Mouse (Mus musculus): ENCODE measurements around the gene Tbca.

The Tbca gene

DNA sequence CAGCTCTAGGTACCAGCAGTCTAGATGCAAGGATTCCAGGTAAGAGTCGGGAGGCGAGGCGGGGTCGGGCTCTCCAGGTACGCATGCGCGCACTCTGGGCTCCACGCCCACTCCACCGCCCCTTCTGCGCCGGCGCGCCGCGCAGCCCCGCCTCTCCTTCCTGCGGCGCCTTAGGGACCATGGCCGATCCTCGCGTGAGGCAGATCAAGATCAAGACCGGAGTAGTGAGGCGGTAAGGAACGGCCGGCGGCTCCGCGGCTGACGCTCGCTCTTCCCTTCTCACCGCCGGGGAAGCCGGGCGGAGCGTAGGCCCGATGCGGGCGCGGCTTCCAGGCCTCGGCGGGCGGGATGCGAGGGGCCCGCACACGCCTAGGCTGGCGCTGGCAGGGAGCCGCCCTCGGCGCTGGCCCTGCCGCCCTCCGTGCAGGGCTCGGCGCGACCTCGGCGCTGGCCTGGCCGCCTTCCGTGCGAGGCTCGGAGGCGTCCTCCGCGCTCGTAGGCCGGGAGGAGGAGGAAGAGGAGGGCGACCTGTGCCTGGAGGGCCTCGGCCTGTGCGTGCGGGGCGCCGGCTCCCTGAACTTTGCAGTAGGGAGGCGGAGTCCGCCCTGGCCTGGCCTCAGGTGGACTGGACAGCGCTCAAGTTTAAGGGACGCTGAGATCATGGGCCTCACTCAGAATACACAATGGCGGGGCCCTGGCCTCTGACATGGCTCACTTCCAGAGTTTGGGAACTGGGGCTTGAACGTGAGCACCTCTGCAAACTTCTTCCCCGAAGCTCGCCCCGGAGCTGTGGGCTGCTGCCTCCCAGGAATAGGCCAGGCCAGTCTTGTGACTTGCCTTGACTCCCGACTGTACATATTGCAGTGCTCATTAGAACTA, at the start of gene Tbca:
Gene Tbca (plus strand): TSS at position 140 of the 879 bp plus-strand sequence.
- peak; percentile 81 for DNase-seq (ENCODE audit: low read depth, low spot score)

DNA sequence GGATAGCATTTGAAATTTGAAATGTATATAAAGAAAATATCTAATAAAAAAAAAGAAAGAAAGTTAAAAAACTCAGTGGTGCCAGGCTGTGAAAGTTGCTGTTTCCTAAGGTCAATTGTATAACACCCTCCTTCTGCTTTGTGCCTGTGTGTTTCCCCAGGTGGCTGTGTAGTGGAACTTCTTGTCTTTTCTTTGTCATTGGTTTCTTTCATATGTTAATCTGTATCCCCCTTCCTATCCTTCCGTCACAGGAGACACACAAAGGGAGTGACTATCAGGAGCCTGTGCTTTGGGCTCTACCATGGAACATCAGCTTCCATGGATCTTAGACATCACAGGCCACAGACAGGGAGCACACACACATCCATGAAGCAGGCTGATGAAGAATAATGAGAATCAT, 43.5 kb upstream of the Tbca start:
- peak; percentile 3 for DNase-seq (ENCODE audit: low read depth, low spot score)

DNA sequence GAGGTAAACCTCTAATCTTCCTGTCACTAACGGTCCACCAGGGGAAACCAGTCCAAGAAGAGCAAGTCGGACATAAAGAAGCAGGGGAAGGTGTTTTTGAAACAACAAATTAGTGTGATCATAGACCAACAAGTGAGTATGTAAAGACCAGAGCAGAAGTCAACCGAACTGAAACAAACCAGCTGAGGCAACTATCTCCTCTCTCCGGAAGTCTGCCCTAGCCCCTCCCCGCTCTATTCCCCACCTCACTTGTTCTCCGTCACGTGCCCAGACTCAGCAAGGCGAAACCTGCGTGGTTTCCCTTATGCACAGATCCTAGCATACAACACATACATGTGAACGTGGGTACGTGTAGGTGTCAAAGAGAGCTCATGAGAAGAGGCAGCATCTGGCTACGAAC, 22.9 kb upstream of the Tbca start:
- no peak for DNase-seq (ENCODE audit: low read depth, low spot score)

DNA sequence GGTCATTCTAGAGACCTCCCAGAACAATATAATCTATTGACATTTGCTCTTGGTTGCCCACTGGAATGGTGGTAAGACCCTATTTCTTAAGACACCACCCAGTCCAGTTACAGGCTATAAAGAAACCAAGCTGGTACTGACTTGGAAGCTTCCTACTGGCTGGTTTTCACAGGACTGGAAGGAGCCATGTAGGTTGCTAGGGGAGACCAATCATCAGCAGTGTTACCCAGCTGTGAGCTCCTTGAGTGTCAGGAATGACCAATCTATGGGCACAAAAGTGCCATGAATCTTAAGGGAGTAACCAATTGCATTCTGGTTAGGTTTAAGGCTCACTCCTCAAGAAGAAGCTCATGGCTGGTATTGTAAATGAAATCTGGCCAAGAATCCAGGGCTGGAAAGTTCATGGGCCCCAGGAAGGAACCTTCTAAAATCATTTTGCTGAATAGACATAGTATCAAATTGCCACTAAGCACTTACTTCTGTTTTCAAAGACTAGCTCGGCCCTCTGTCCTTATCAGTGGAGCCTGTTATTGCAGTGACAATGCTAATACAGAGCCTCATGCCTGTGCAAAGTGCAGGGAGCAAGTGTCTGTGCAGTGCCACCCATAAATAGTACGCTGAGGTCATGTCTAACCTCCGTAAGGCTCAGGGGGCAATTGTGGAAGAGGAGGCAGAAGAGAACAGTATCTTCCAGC, 20.1 kb upstream of the Tbca start:
- no peak for DNase-seq (ENCODE audit: low read depth, low spot score)

DNA sequence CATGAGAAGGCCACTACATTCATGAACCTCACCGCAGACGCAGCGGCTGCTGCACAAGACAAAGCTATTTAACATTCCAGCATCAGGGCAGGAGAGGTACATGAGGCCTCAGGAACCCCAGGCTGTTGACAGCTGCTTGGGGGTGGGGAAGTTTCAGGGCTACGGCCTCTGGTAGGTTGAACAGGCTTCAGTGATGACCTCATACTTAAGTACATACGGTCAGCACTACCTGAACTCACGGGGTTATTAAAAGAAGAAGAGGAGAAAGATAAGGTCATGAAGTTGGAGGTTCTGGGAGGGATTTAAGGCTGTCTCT, 19.6 kb upstream of the Tbca start:
- DNase-seq (ENCODE audit: low read depth, low spot score): no peak

DNA sequence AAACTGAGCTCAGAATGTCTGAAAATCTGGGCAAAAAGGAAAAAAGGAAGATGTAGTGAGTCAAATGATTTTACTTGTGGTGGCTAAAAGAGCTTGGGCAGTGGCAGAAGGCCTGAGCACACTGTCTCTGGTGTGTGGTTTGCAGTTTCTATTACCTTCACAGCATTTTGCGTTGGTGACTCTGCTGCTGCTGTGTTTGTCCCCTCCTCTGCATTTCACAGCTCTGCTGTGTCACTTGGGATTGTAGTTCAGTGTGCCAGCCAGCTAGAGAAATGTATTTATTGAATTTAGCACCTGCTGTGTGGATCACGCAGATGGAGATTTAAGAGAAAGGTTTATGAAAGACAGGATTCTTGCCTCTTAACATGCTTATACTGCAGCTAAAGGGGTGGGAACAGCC, 1.8 kb upstream of the Tbca start:
- DNase-seq (ENCODE audit: low read depth, low spot score): no peak

DNA sequence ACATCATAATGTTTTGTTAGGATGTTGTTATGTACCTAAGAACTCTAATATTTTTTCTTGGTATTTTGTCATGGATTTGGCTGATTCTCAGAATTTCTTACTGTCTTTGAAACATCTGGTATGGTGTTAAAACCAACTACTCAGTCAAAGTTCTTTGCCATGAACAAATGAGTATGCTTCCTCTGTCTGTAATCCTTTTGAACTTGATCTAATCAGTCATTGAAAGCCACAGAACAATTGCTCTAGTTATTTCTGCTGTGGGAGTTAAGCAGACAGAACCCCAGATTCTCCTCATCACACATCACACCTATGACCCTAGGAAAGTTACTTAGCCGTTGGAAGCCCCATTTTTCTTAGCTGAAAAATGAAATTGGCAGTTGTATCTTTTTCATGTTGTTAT, 6.0 kb downstream of the Tbca start:
- DNase-seq (ENCODE audit: low read depth, low spot score): no peak

DNA sequence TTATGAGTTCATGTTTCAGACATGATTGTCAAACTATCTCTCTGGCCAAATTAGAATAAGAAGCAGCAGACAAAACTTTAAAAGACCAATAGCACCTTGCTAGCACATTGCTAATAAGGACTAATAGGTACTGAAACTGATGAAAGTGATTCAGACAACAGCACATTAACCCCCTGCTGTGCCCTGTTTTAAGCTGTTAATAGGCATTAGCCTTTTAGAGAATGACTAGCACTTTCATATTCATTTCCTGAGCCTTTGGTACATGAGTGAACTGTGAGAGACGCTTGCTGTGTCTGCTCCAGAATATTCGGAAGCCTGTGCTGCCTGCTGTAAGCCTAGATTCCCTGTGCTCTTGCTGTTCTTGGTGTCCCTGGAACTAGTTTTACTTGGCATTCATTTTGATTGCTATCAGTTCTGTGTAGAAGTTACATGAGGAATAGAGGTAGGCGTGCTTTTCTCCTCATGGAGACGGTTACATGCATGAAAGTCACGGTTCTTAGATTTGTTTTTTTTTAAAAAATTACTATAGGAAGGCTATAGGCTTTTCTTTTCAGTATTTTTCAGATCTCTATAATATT, 14.9 kb downstream of the Tbca start:
- DNase-seq (ENCODE audit: low read depth, low spot score): no peak

DNA sequence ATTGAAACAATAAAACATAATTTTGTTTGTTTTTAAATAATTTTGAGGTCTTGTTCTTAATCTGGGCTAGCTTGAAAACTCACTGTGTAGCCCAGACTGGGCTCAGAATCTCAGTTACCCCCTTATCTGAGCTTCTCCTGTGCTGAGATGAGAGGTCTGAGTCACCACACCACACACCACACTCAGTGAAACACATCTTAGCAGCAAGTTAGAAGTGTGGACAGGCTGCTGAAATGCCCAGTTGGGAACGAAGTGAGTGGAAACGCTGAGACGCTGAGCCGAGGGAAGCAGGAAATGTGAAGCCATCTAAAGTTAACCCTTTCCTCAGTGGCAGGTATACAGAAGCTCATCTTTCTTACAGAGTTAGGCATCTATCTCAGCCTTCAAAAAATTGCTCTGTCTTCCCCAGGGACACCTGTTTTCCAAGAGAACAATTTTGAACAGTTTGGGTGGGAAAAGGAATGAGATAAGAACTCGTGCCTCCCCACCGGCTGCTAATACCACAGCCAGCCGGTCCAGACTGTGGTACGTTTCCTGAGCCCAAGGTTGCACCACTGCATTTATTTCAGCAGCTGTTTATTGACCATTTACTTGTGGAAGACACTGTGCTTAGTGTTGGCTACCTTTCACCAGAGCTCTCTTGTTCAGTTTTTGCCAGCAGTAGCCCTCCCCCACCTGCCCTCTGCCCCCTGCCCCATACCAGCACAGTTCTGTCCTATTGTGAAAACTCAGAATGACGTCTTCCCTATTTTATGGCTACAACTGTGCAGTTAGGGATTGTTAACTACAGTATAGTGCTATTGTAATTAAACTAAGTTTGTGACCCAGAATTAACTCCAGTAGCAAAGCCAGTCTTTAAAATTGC, 17.8 kb downstream of the Tbca start:
- no peak for DNase-seq (ENCODE audit: low read depth, low spot score)

DNA sequence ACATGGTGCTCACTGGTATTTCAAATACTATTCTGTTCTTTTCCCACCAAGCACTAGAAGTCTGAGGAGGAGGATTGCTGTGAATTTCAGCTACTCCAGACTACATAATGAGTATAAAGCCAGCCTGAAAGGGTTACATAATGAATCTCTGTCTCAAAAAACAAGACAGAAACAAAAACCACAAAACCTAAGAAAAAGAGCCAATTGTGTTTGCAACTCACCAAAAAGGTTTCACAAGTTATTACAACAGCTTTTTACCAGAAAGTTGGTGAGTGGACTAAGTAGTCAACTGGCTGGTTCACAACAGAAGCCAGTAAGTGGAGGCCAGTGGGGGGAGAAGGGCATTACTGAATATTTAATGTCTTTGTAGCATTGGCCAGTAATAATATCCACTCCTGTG, 19.9 kb downstream of the Tbca start:
- no peak for DNase-seq (ENCODE audit: low read depth, low spot score)

DNA sequence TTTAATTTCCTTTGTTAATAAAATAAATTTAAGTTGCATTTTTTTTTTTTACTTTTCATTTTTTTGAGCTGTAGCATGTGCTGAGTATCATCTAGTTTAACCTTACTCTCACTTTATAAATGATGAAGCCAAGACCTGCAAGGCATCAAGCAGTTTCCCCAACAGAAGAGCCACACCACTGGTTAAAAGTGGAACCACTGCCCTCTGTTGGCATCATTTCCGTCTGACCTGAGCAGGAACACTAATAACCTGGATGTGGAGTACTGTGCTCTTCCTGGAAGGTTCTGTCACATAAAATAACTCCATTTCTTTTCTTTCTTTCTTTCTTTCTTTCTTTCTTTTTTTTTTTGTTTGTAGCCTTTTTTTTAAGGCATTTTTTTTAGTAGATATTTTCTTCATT, 21.0 kb downstream of the Tbca start:
- DNase-seq (ENCODE audit: low read depth, low spot score): no peak

DNA sequence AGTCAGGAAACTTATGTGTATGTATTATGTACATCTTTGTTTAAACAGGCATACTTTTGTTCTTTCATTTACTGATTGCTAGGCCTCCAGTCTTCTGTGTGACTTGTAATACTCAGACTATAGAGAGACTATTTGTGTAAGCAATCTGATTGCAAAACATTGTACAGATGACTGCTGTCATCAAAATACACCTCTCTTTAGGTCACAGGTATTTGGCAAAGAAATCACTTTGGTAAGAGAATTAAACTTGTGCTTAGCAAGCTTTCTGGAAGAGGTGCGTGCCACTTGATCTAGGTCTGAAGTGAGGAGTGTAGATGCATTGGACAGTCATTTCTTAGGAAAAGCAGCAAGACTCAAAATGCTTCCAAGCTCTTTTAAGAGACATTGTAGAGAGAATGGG, 22.7 kb downstream of the Tbca start:
- no peak for DNase-seq (ENCODE audit: low read depth, low spot score)

DNA sequence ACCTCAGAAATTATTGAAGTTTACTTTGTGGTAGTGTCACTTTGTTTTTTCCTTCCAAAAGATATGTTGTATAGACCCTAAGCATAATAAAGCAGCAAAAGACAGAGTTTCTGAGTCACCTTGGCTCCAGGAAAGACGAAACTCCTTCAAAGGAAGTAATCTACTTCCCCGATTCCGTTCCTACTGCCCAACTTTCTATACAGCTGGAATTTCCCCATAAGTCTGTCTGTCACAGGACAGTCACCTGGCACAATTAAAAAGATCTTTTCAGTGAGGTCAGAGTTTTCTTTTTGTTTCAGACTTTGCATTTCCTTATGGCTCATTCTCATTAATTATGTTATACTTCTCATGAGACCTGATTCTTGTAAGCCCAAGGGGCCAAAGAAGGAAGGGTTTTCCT, 25.1 kb downstream of the Tbca start:
- no peak for DNase-seq (ENCODE audit: low read depth, low spot score)

DNA sequence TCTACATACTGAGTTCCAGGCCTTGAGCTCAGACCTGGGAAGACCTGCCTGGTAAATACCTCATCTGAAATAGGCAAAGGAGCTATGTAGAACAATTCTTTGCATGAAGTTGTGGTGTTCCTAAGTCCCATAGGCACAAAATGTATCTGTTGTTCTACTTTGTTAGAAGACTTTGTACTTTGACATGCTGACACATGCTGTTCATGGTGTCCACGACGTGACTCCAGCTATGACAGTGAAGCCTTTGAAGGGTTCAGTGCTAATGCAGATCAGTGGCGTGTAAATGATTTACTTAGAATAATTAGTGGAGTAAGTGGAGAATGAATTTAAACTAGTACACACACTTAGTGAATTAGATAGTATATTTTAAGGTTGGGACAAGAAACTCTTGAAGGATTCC, 31.8 kb downstream of the Tbca start:
- DNase-seq (ENCODE audit: low read depth, low spot score): no peak

DNA sequence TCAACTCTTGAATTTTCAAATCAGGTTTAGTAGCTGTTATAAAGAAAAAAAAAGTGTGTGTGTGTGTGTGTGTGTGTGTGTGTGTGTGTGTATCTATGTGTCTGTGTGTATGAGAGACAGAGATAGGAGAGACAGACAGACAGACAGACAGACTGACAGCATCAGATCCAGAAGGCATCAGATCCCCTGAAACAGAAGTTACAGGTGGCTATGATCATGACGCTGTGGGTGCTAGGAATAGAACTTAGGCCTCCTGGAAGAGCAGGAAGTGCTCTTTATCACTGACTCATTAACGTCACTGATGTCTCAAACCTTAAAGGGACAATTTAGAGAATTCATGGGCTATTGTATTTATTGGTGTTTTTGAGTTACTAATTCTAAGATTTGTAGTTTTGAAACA, 32.2 kb downstream of the Tbca start:
- no peak for DNase-seq (ENCODE audit: low read depth, low spot score)

DNA sequence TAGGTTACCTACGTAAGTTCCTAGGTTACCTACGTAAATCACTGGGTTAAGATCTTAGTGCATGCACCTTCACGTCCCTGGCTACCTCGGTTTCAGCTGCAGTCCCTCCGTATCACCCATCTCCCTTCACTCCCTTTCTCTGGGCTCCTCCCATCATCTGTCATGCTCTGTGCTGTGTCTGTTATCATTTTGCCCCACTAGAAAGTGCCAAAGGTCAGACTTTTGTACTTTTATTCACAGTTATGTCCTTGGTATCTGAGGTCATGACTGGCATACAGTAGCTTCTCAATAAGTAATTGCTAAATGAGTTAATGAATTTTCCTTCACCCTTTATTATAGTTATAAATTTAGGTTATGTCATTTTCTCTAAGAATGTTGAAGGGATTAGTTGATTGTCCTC, 37.7 kb downstream of the Tbca start:
- no peak for DNase-seq (ENCODE audit: low read depth, low spot score)

DNA sequence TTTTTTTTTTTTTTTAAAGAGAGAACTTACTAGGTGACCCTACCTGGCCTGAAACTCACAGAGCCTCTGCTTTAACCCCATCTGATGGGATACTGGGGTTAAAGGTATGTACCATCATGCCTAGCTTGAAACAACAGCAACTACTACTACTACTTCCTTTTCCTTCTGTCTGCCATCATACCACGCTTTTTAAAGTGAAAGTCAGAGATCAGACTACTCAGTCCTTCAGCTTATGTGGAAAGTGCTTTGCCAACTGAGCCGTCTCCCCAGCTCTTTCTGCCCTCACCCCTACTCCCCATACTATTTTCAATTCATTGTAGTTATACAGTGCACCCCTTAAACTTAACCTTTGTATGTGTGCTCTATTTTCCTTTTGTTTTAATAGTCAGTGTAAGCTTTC, 38.3 kb downstream of the Tbca start:
- DNase-seq (ENCODE audit: low read depth, low spot score): no peak

DNA sequence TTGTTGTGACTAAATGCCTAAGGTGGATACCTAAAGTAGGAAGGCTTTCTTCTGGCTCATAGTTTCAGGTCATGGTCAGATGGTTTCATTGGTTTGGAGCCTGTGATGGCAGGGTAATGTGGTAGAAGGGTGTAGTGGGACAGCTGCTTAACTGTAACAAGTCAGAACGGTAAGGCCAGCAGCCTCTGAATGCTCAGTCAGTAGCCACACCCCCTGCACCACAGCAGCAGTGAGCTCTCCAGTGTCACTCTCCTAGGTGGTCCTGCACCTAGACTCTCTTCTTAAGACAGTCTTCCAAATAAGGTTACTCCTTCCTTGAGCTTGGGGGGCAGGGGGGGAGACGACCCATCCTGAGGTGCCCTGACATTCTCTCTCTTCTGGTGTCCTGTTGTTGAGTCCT, 39.1 kb downstream of the Tbca start:
- no peak for DNase-seq (ENCODE audit: low read depth, low spot score)

DNA sequence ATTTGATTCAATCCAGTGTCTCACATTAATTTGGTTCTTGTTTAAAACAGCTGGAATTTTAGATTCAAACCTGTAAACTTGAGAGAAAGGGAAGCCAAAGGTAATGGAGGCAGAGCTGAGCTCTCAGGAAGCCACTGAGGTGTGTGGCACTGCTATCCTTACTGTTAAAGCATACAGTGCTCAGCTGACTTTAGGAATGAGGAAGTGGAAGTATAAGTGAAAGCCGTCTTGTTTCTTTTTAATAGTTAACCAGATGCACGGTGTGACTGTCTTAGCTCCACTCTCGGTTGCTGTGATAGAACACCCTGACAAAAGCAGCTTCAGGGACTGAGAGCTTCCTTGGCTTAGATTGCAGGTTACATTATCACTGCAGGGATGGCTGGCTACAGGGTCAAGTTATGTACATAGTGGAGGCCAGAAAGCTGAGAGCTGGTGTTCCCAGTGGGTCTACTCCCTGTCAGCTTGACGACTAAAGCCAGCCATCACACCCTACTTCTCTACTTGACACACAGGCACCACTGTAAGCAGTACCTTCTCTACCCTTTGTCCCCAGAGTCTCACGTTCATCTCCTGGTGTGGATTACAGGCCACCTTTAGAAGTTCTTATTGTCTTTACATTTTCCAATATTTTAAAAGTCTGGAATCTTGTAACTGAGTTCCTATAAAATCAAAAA, 49.5 kb downstream of the Tbca start:
- no peak for DNase-seq (ENCODE audit: low read depth, low spot score)

DNA sequence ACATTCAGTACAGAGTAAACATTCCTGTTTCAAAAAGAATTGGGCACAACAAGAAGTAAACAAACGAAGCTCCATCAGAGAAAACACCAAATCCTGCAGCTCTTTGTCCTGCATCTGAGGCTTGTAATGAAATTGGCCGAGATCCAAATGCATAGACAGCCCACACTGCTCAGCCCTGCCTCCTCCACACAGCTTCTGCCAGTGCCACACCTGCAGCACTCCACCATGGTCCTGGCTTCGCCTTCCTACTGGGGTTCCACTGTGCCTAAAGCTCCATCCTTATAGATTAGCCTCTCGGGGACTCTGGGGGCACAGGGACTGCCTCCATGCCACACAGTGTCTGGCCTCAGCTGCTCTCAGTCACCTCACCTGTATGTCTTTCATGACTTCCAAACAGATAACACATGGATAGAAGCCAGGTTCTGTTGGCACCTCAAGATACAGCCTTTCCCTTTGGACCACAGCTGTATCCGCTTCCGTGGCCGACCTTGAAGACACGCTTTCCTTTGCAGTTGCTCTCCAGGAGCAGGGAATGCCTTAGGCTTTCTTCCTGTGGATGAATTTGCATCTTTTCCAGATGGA, 50.1 kb downstream of the Tbca start:
- no peak for DNase-seq (ENCODE audit: low read depth, low spot score)

DNA sequence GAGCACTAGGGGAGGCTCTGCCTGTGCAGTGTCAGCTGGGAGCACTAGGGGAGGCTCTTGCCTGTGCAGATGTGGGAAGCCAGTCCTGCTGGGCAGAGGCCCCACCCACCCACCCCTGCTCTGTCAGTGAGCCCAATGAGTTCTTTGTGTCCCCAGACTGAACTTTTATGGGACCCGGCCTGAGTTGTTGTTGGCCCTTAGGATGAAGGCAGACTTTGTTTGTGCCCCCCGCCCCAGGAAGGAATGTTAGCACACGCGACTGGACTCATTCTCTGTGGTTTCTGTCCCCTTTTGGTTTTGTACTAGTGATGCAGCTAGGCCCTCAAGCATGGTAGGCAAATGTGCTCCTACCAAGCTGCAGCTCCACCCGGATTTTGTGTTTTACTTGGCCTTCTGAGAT, 54.5 kb downstream of the Tbca start:
- DNase-seq (ENCODE audit: low read depth, low spot score): no peak

All from WW6 (cell line).